Mouse (Mus musculus) CH12.LX (cell line): Measurements from ENCODE around the gene Itgb3bp. TPM values are rescaled to one million over a fixed set of nuclear protein-coding genes. Genes with fewer than 3 reads are reported as not detected.

Source experiments
- DNase-seq: peaks from one replicate; pipeline ENCODE4 v3.0.0-alpha.2; 2013; ENCODE audit errors: extremely low read depth
- H3K27ac ChIP-seq: 2 replicates; pipeline ENCODE4 v1.5.1; 2012; ENCODE audit warnings: low read depth, mild to moderate bottlenecking, control low read depth, moderate library complexity; ENCODE audit not compliant: insufficient read depth
- H3K27me3 ChIP-seq: replicated peaks from 2 replicates; pipeline ENCODE3; 2012; ENCODE audit warnings: inconsistent platforms
- H3K36me3 ChIP-seq, 2 experiments: replicated peaks in 1 of 2; 2 replicates each; pipeline versions ENCODE3 to v1.6.1; 2012; ENCODE audit warnings: inconsistent platforms in 1 of 2, low read length in 1 of 2, mild to moderate bottlenecking in 1 of 2, mixed read lengths in 1 of 2, moderate library complexity in 1 of 2; ENCODE audit not compliant: control insufficient read depth in 1 of 2, insufficient read depth in 1 of 2
- H3K4me1 ChIP-seq, 2 experiments: 2 replicates each; pipeline ENCODE4 v1.6.1; 2012; ENCODE audit warnings: inconsistent platforms in 1 of 2, moderate library complexity in 1 of 2; ENCODE audit not compliant: insufficient read depth in 2 of 2, control insufficient read depth in 1 of 2
- H3K4me2 ChIP-seq: 2 replicates; pipeline ENCODE4 v1.6.1; 2012; ENCODE audit warnings: low read depth, mild to moderate bottlenecking, control low read depth; ENCODE audit not compliant: poor library complexity, insufficient read depth, severe bottlenecking
- H3K4me3 ChIP-seq, 3 experiments: fragments of 150-350 bp in 1 of 3; sonication (generic) in 1 of 3; replicated peaks in 1 of 3; 2 replicates each; pipeline versions ENCODE3 to v1.5.1; 2011 to 2012; ENCODE audit warnings: low read depth in 2 of 3, low read length in 2 of 3, mild to moderate bottlenecking in 2 of 3, moderate library complexity in 2 of 3, control low read depth in 1 of 3, improper control_type of control experiment in 1 of 3, inconsistent platforms in 1 of 3, mixed read lengths in 1 of 3; ENCODE audit not compliant: poor library complexity in 1 of 3
- H3K79me2 ChIP-seq: replicated peaks from 2 replicates; pipeline ENCODE4 v1.6.1; 2012; ENCODE audit warnings: mild to moderate bottlenecking, moderate library complexity; ENCODE audit not compliant: control insufficient read depth, poor library complexity, insufficient read depth, severe bottlenecking; ENCODE audit errors: extremely low read depth
- H3K9ac ChIP-seq: 2 replicates; pipeline ENCODE4 v1.6.1; 2012; ENCODE audit warnings: low read depth, mild to moderate bottlenecking, control low read depth, moderate library complexity; ENCODE audit not compliant: insufficient read depth
- H3K9me3 ChIP-seq: replicated peaks from 2 replicates; pipeline ENCODE3; 2012; ENCODE audit warnings: low read length, inconsistent platforms, mixed read lengths
- CHD2 ChIP-seq: IDR thresholded peaks from 2 replicates; pipeline ENCODE4 v1.6.1; 2011; ENCODE audit warnings: low read length, improper control_type of control experiment
- CTCF ChIP-seq, 2 experiments: IDR thresholded peaks in 1 of 2; conservative IDR thresholded peaks in 1 of 2; 2 replicates each; pipeline ENCODE4 v1.5.1; 2011 to 2012; ENCODE audit warnings: low read depth in 2 of 2, low read length in 2 of 2, improper control_type of control experiment in 1 of 2, inconsistent platforms in 1 of 2, mild to moderate bottlenecking in 1 of 2, moderate library complexity in 1 of 2
- ELF1 ChIP-seq: IDR thresholded peaks from 2 replicates; pipeline ENCODE4 v1.6.1; 2014; ENCODE audit warnings: low read depth, mild to moderate bottlenecking, inconsistent platforms, low read length, improper control_type of control experiment
- ETS1 ChIP-seq: conservative IDR thresholded peaks from 2 replicates; pipeline ENCODE4 v1.6.1; 2012; ENCODE audit warnings: low read depth, mild to moderate bottlenecking, inconsistent platforms, low read length, improper control_type of control experiment, moderate library complexity
- GABPA ChIP-seq: IDR thresholded peaks from 2 replicates; pipeline ENCODE4 v1.6.1; 2012; ENCODE audit warnings: low read depth, low read length, improper control_type of control experiment, inconsistent platforms; ENCODE audit not compliant: insufficient replicate concordance
- MAFK ChIP-seq: IDR thresholded peaks from 2 replicates; pipeline ENCODE4 v1.6.1; 2011; ENCODE audit warnings: low read length, improper control_type of control experiment; ENCODE audit not compliant: insufficient replicate concordance
- MAX ChIP-seq: IDR thresholded peaks from 2 replicates; pipeline ENCODE4 v1.6.1; 2011; ENCODE audit warnings: low read length, improper control_type of control experiment
- MAZ ChIP-seq: IDR thresholded peaks from 2 replicates; pipeline ENCODE4 v1.6.1; 2012; ENCODE audit warnings: low read depth, mild to moderate bottlenecking, inconsistent platforms, low read length, improper control_type of control experiment, moderate library complexity
- MXI1 ChIP-seq: IDR thresholded peaks from 2 replicates; pipeline ENCODE4 v1.6.1; 2011; ENCODE audit warnings: mild to moderate bottlenecking, low read depth, low read length, improper control_type of control experiment
- MYC ChIP-seq: IDR thresholded peaks from 2 replicates; pipeline ENCODE4 v1.6.1; 2011; ENCODE audit warnings: low read depth, mild to moderate bottlenecking, improper control_type of control experiment, low read length
- NELFE ChIP-seq: IDR thresholded peaks from 2 replicates; pipeline ENCODE4 v1.6.1; 2011; ENCODE audit warnings: low read depth, low read length, improper control_type of control experiment
- PAX5 ChIP-seq: IDR thresholded peaks from 2 replicates; pipeline ENCODE4 v1.6.1; 2012; ENCODE audit warnings: low read length, inconsistent platforms, mixed read lengths
- RAD21 ChIP-seq: IDR thresholded peaks from 2 replicates; pipeline ENCODE4 v1.6.1; 2011; ENCODE audit warnings: low read depth, mild to moderate bottlenecking, low read length, improper control_type of control experiment, moderate library complexity
- RCOR1 ChIP-seq: conservative IDR thresholded peaks from 2 replicates; pipeline ENCODE4 v1.6.1; 2012; ENCODE audit warnings: low read depth, mild to moderate bottlenecking, inconsistent platforms, low read length, improper control_type of control experiment
- SMC3 ChIP-seq: IDR thresholded peaks from 2 replicates; pipeline ENCODE4 v1.6.1; 2011; ENCODE audit warnings: low read depth, low read length, improper control_type of control experiment
- TBP ChIP-seq: conservative IDR thresholded peaks from 2 replicates; pipeline ENCODE4 v1.6.1; 2011; ENCODE audit warnings: low read depth, low read length, improper control_type of control experiment
- UBTF ChIP-seq: IDR thresholded peaks from 2 replicates; pipeline ENCODE4 v1.6.1; 2012; ENCODE audit warnings: low read depth, mild to moderate bottlenecking, inconsistent platforms, low read length, improper control_type of control experiment, moderate library complexity
- ZC3H11A ChIP-seq: IDR thresholded peaks from 2 replicates; pipeline ENCODE4 v1.6.1; 2012; ENCODE audit warnings: low read depth, mild to moderate bottlenecking, inconsistent platforms, low read length, improper control_type of control experiment
- ZMIZ1 ChIP-seq: IDR thresholded peaks from 2 replicates; pipeline ENCODE4 v1.6.1; 2012; ENCODE audit warnings: low read depth, mild to moderate bottlenecking, inconsistent platforms, low read length, improper control_type of control experiment
- ZNF384 ChIP-seq: IDR thresholded peaks from 2 replicates; pipeline ENCODE4 v1.6.1; 2012; ENCODE audit warnings: low read depth, low read length, improper control_type of control experiment, inconsistent platforms
- dilution Hi-C: fragments of 300-500 bp; cut with MboI; formaldehyde crosslinking; loops from 2 replicates; pipeline ENCODE4 v1.14.3; 2020; ENCODE audit warnings: low sequenced_read_pairs; ENCODE audit not compliant: extremely low pct_unique_long_range_greater_than_20kb, extremely low pct_ligation_motif_present
- in situ Hi-C: fragments of 300-500 bp; cut with MboI; formaldehyde crosslinking; loops from 3 replicates; pipeline ENCODE4 v1.14.3; 2019; ENCODE audit warnings: low sequenced_read_pairs, low pct_ligation_motif_present, low pct_unique_long_range_greater_than_20kb, mixed read lengths
- polyA plus RNA-seq: library from polyadenylated mRNA; unstranded; fragments of >175 nt; gene quantifications from 2 replicates; pipeline ENCODE4 v1.2.1, GENCODE M21; 2012; ENCODE audit warnings: low read depth; ENCODE audit not compliant: insufficient read length
- total RNA-seq, 2 experiments: library from RNA; depleted of rRNA; stranded (reverse); fragments of 300-350 nt in 1 of 2; fragments of >200 nt in 1 of 2; gene quantifications; 2 replicates each; pipeline ENCODE4 v1.2.3; 2012 to 2014

The Itgb3bp gene
- total and polyA plus RNA-seq, 3 experiments = 9.9 to 29.1 (median 22.0) TPM

DNA sequence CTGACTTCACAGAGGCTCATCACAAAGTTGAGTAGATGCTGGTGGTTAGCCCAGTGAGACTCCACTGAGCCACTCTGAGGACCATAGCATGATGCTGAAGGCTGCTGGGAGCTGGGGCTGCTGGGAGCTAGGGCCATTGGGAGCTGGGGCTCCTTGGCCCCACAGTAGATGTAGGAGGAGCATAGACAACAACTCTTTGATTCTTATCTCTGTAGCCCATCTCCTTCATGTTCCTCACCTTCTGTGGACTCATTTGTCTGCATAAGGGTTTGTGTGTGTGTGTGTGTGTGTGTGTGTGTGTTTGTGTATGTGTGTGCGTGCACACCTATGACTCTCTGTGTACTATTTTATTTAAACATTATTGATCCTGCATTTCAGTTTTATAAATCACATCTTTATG is 18.3 kb upstream of the Itgb3bp start:
- H3K27ac ChIP-seq = no peak overlapping the region
- no peaks in the 10 kb centered on the region for H3K79me2 ChIP-seq
- H3K9ac ChIP-seq = no peak overlapping the region
- H3K4me2 ChIP-seq = no peak overlapping the region
- peaks cover 19 to 55% of the 10 kb centered on the region in 2 experiments for H3K4me1 ChIP-seq
- no peaks in the 10 kb centered on the region for H3K27me3 ChIP-seq
- in situ Hi-C loops (no loop called here), dilution Hi-C loops (no loop called here)
- DNase-seq = no peak
- no peaks in the 10 kb centered on the region for H3K9me3 ChIP-seq
- TF ChIP-seq UBTF (no peak), TBP (no peak), ZNF384 (no peak), ZMIZ1 (no peak), ETS1 (no peak)
- no peak overlapping the region for H3K4me3 ChIP-seq
- peaks cover 0 to 14% of the 10 kb centered on the region in 2 experiments for H3K36me3 ChIP-seq

DNA sequence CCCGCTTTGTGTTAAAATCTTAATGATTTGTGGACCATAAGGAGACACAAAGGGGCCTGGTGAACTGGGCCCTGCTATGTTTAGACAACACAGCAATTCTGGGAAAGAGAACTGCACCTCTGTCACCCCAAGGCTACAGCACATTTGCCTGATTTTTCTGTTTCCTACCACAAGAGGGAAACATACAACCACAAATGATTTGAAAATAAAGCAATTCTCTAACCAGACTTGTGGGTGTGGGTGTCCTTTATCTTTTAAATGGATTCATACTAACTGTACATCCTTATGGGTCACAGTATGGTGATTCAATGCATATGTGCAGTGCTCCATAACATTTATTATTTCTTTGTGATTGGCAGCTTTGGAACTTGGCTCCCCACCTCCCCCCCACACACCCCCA is 17.6 kb upstream of the Itgb3bp start:
- H3K27me3 ChIP-seq = no peaks in the 10 kb centered on the region

DNA sequence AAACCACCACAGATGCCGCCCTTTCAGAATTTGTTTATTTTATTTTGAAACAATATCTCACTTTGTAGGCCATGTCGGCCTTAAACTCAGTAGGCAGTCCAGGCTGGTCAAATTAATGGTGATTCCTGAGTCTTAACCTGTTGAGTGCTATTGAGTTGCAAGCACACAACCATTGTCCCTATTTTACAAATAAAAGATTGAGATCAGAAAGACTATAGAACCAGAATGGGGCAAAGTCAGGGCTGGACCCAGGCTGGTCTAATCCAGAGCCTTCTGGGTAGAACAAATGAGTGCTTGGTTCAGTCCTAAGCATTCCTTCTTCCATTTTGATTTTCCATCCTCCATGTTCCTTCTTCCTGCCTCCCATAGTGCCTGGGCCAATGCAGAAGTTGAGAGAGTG is 16.9 kb upstream of the Itgb3bp start:
- no peak overlapping the region for H3K4me3 ChIP-seq
- in situ Hi-C loops = no loop called here
- peaks cover 0 to 10% of the 10 kb centered on the region in 2 experiments for H3K36me3 ChIP-seq
- TF ChIP-seq ZC3H11A (no peak), CHD2 (no peak), GABPA (no peak), MAX (no peak), RAD21 (no peak), UBTF (no peak), NELFE (no peak), PAX5 (no peak), MAFK (no peak), MXI1 (no peak), MAZ (no peak), RCOR1 (no peak), MYC (no peak), ELF1 (no peak)
- H3K9ac ChIP-seq = no peak overlapping the region
- no peaks in the 10 kb centered on the region for H3K9me3 ChIP-seq
- no peak overlapping the region for H3K4me2 ChIP-seq
- DNase-seq = no peak
- dilution Hi-C loops = no loop called here
- H3K27me3 ChIP-seq = no peaks in the 10 kb centered on the region
- no peaks in the 10 kb centered on the region for H3K79me2 ChIP-seq
- H3K27ac ChIP-seq = no peak overlapping the region
- peaks cover 20 to 67% of the 10 kb centered on the region in 2 experiments for H3K4me1 ChIP-seq

More for the DNA sequence above, 17.6 kb upstream of the Itgb3bp start:
- no peak overlapping the region for H3K4me2 ChIP-seq
- TF ChIP-seq CTCF (conservative IDR thresholded peaks at IDR 0.05 in 1 of 2, IDR thresholded peaks at IDR 0.05 in 1 of 2; ENCODE audit: low read depth in 2 of 2, low read length in 2 of 2) (peak; percentile 9 to 67; a peak in 2 of 4 replicates), RCOR1 (no peak), SMC3 (peak; percentile 42), RAD21 (peak; percentile 75), MAZ (no peak)
- H3K79me2 ChIP-seq = no peaks in the 10 kb centered on the region
- H3K9me3 ChIP-seq = no peaks in the 10 kb centered on the region
- H3K27ac ChIP-seq = no peak overlapping the region
- H3K4me1 ChIP-seq = peaks cover 20 to 62% of the 10 kb centered on the region in 2 experiments
- no peak overlapping the region for H3K9ac ChIP-seq
- peaks cover 0 to 14% of the 10 kb centered on the region in 2 experiments for H3K36me3 ChIP-seq
- dilution Hi-C loops = no loop called here
- no peak overlapping the region for H3K4me3 ChIP-seq
- DNase-seq = peak; percentile 43
- in situ Hi-C loops = no loop called here
